Mouse (Mus musculus) lung, postnatal 0 days (tissue): Measurements from ENCODE around the gene Stxbp4.

Source experiments
- CTCF ChIP-seq: IDR thresholded peaks from 2 replicates; pipeline ENCODE4 v1.5.1; 2016; ENCODE audit warnings: antibody characterized with exemption, mild to moderate bottlenecking
- EP300 ChIP-seq: IDR thresholded peaks from 2 replicates; pipeline ENCODE4 v1.6.1; 2016; ENCODE audit warnings: antibody characterized with exemption, mild to moderate bottlenecking, control low read depth

DNA sequence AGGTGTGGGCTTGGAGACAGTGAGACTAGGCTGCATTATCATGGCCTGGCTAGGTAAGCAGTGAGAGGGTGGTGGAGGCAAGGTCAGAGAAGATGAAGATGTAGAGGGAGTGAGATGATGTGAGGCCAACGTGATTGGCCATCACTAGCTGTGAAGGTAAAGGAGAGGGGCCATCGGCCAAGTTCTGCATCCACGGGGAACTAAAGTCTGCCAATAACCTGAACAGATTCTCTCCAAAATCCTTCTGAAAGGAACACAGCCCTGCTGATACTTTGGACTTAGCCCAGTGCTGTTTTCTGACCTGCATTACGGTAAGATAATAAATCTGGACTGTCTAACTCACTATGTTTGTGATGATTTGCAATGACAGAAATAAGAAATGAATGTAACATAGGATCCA is 167.6 kb downstream of the Stxbp4 start:
- TF ChIP-seq CTCF, result no peak
- TF ChIP-seq EP300, result no peak
